Comparison of ENCODE assay signal across 8 mouse cellular contexts in the genomic region with DNA sequence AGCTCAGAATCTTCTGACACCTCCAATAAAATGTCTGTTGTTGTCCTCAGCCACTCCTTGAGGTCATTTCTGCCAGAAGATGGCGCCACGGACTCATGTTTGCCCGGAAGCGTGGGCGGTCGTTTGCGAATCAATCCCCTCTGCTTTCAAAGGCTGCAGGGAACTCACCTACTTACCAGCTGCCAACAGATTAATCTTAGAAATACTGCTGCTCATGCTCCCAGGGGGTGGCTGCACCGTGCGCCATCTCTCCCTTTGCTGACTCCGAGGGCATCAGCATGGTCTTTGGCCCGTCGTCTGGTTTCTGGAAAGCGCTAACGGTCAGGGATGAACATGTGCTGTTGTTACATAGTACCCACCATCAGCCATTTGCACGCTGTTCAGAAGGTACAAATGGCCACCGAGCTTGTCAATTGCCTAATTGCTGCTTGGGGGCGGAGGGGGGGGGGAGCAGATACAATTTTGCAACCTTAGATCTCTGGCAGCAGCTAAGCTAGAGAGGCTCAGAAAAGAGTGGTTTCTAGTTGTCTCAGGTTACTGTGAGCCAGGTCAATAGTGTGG. TPM values are rescaled to one million over a fixed set of nuclear protein-coding genes. Genes with fewer than 3 reads are reported as not detected.
A peak's percentile ranks its signal among the peaks of the same experiment; 100 is the strongest.
DNase-seq lines count a peak whose midpoint lies in the region; ATAC-seq lines count a peak whose summit lies in the region.

No protein-coding gene starts in this region.

- no peak for ATAC-seq in erythroblast, adult 5-6 weeks (replicated peaks; ENCODE audit: low FRiP score, poor library complexity, severe bottlenecking)
- peak; percentile 69 for ATAC-seq in midbrain, embryonic 12.5 days (ENCODE audit: low FRiP score, low read depth)

- no peaks in the 10 kb centered on the region for H3K9me3 ChIP-seq in erythroblast, embryonic 14.5 days (ENCODE audit: control insufficient read depth, low read length)
- no peaks in the 10 kb centered on the region for H3K9me3 ChIP-seq in midbrain, embryonic 12.5 days

- H3K27ac ChIP-seq in midbrain, embryonic 12.5 days (replicated peaks) = no peak overlapping the region

- H3K4me2 ChIP-seq in midbrain, embryonic 12.5 days (replicated peaks) = peak overlapping the region; percentile 54

- intact Hi-C loops in left cerebral cortex, postnatal 4 days (cut with DNase I) = loop anchor here (5.0 to 10.0 kb wide), 2 partner anchors 115 to 318 kb away; no protein-coding TSS in a partner anchor

- WGBS in midbrain, embryonic 12.5 days = under 1% methylated on average over 17 of the region's 17 CpGs

- H3K27me3 ChIP-seq in erythroblast, embryonic 14.5 days (ENCODE audit: control insufficient read depth) = no peaks in the 10 kb centered on the region
- no peaks in the 10 kb centered on the region for H3K27me3 ChIP-seq in midbrain, embryonic 12.5 days

- peak overlapping the region; percentile 12; the same call in 1 of the 2 replicates for H3K9ac ChIP-seq in midbrain, embryonic 12.5 days (replicated peaks)

- no peaks in the 10 kb centered on the region for H3K36me3 ChIP-seq in erythroblast, embryonic 14.5 days (ENCODE audit: control insufficient read depth)
- no peaks in the 10 kb centered on the region for H3K36me3 ChIP-seq in midbrain, embryonic 12.5 days

- H3K4me3 ChIP-seq in erythroblast, embryonic 14.5 days (replicated peaks) = peak overlapping the region; percentile 35
- peak overlapping the region; percentile 30 for H3K4me3 ChIP-seq in midbrain, embryonic 12.5 days

- peaks cover 5% of the 10 kb centered on the region for H3K4me1 ChIP-seq in erythroblast, embryonic 14.5 days (ENCODE audit: control insufficient read depth)
- H3K4me1 ChIP-seq in midbrain, embryonic 12.5 days = peaks cover 9% of the 10 kb centered on the region

- peak; percentile 93 for DNase-seq in embryo, embryonic 9.5 days (ENCODE audit: extremely low spot score)
- peak; percentile 97 for DNase-seq in heart, adult 11 months
- DNase-seq in kidney, adult 11 months = peak; percentile 65
- peak; percentile 94 for DNase-seq in left cerebral cortex, postnatal 4 days
- DNase-seq in spleen, adult 12 weeks (ENCODE audit: low spot score) = peak; percentile 55

RNA-seq across cellular contexts. Expression of gene Prtg, which starts 39.8 kb away (rescaled TPM):
- polyA plus RNA-seq in erythroblast, embryonic 14.5 days (2012) = not detected in 2 replicates
- not detected in 2 replicates for total RNA-seq in erythroblast, adult 5-6 weeks (2015; ENCODE audit: low replicate concordance)
- total RNA-seq in erythroblast, adult 5-6 weeks (2017; ENCODE audit: low replicate concordance) = not detected in 2 replicates
- total RNA-seq in left cerebral cortex, postnatal 4 days (2021) = under 1 TPM; 0.48 to 0.52 TPM
- polyA plus RNA-seq in midbrain, embryonic 12.5 days (2016; fragmentation: Nextera tagmentation; extraction: Ambion mirVana) = 2.3 and 2.6 TPM in 2 replicates
